Comparison of ENCODE assay signal across 10 mouse cellular contexts in the genomic region with DNA sequence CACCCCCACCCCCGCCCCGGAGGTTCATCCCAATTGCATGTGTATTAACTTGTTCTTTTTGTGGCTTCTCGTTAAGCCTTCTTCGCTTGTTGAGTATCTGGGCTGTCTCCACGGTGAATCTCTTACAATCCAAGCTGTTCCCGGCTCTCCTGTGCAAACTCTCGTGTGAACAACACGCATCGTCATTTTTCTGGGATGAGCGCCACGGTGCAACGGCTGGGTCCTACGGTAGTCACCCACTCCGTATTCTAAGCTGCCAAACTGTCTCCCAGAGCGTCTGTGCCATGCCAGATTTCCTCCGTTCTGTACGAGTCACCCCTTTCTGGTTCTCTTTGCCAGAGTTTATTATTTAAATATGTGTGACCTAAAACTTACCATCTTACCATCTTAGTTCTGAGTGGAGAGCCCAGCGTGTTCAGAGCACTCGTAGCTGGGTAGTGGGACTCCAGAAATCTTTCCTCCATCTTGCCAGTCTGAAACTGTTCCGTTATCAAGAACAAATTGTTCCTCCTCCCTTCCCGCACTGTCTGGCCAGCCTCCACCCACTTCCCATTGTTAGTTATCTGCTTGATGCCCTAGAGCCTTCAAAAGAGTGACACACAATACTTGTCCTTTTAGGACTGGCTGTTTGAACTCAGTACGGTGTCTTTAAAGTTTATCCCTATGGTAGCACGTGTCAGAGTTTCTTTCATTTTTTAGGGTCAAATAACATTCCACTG.
DNase-seq lines count a peak whose midpoint lies in the region; ATAC-seq lines count a peak whose summit lies in the region.
"Had no signal": no experiment of that assay in that cellular context is flagged by ENCODE, and none has a peak within 500 bp of the region (broad histone marks: within the 10 kb centered on the region; RNA-seq: fewer than 3 reads in every experiment).

No protein-coding gene starts in this region.

- intact Hi-C loops in left cerebral cortex, postnatal 25 days (cut with DNase I): loop anchor here (2.0 to 10.0 kb wide), 4 partner anchors 33 to 311 kb away; a partner anchor contains a TSS

- ATAC-seq in kidney, embryonic 16.5 days (ENCODE audit: low FRiP score, low TSS enrichment): no peak

- WGBS in kidney, embryonic 16.5 days: 90% methylated on average over 23 of the region's 23 CpGs

- no peak overlapping the region for H3K27ac ChIP-seq in kidney, embryonic 16.5 days (ENCODE audit: low read length)

- no peaks in the 10 kb centered on the region for H3K4me1 ChIP-seq in kidney, embryonic 16.5 days (ENCODE audit: insufficient read depth, low read length)

- H3K4me3 ChIP-seq in kidney, embryonic 16.5 days (ENCODE audit: low read length): no peak overlapping the region
- H3K4me3 ChIP-seq: erythroblast, embryonic 14.5 days; limb, embryonic 15.5 days had no signal

- H3K9ac ChIP-seq in kidney, embryonic 16.5 days (replicated peaks; ENCODE audit: low read length): no peak overlapping the region
- H3K9ac ChIP-seq: limb, embryonic 15.5 days had no signal

- no peaks in the 10 kb centered on the region for H3K27me3 ChIP-seq in kidney, embryonic 16.5 days (ENCODE audit: insufficient read depth, low read length)
- H3K27me3 ChIP-seq: limb, embryonic 15.5 days had no signal

- DNase-seq in kidney, adult 9 months: peak; percentile 21
- DNase-seq in frontal cortex, postnatal 25 days (ENCODE audit: low spot score in 2 of 2): peak; percentile 48 to 72
- peak; percentile 75 to 98 for DNase-seq in left cerebral cortex, postnatal 25 days (ENCODE audit: low spot score in 2 of 2)
- DNase-seq in right cerebral cortex, postnatal 4 days: peak; percentile 70
- DNase-seq in adrenal gland, adult 8-10 months: no peak
- DNase-seq in kidney, postnatal 25 days: no peak
- no peak for DNase-seq in thymus, postnatal 14 days

- no peaks in the 10 kb centered on the region for H3K9me3 ChIP-seq in kidney, embryonic 16.5 days (ENCODE audit: low read length)
- H3K9me3 ChIP-seq: limb, embryonic 15.5 days had no signal

- H3K36me3 ChIP-seq in kidney, embryonic 16.5 days (ENCODE audit: insufficient read depth, low read length): no peaks in the 10 kb centered on the region
- H3K36me3 ChIP-seq: limb, embryonic 15.5 days had no signal

- no peak overlapping the region for H3K4me2 ChIP-seq in kidney, embryonic 16.5 days (replicated peaks; ENCODE audit: low read depth, low read length)
- H3K4me2 ChIP-seq: limb, embryonic 15.5 days had no signal

Comparison
In these comparisons a context has a peak if more than half of its experiments do, and no peak if none do; other contexts are left out.
1. DNase-seq: peak in kidney, adult 9 months (single experiment), frontal cortex, postnatal 25 days (2 of 2), left cerebral cortex, postnatal 25 days (2 of 2) and right cerebral cortex, postnatal 4 days (single experiment); none in adrenal gland, adult 8-10 months (single experiment), kidney, postnatal 25 days (0 of 2) and thymus, postnatal 14 days (single experiment).